Mouse (Mus musculus) lung, embryonic 15.5 days (tissue): ENCODE data around the gene Nhej1. TPM values are rescaled to one million over a fixed set of nuclear protein-coding genes. Genes with fewer than 3 reads are reported as not detected.

ENCODE experiments used
- ATAC-seq: fragments of 200-750 bp; cut with Nextera tagmentation; 2 replicates; pipeline ENCODE4 v1.8.0; 2017; ENCODE audit warnings: moderate number of reproducible peaks, borderline replicate concordance; ENCODE audit not compliant: low FRiP score, low TSS enrichment; ENCODE audit errors: extremely low read depth
- H3K27ac ChIP-seq: fragments of 300-500 bp; sonication (generic); 2 replicates; pipeline ENCODE4 v1.5.1; 2015; ENCODE audit warnings: moderate library complexity, mild to moderate bottlenecking, inconsistent platforms
- H3K27me3 ChIP-seq: fragments of 300-500 bp; sonication (generic); 2 replicates; pipeline ENCODE4 v1.6.1; 2015; ENCODE audit warnings: inconsistent platforms
- H3K36me3 ChIP-seq: fragments of 300-500 bp; sonication (generic); 2 replicates; pipeline ENCODE4 v1.6.1; 2015; ENCODE audit warnings: inconsistent platforms
- H3K4me1 ChIP-seq: fragments of 300-500 bp; sonication (generic); 2 replicates; pipeline ENCODE4 v1.6.1; 2015; ENCODE audit warnings: inconsistent platforms
- H3K4me2 ChIP-seq: fragments of 300-500 bp; sonication (generic); 2 replicates; pipeline ENCODE4 v1.6.1; 2015; ENCODE audit warnings: inconsistent platforms, mild to moderate bottlenecking, moderate library complexity
- H3K4me3 ChIP-seq: fragments of 300-500 bp; sonication (generic); 2 replicates; pipeline ENCODE4 v1.5.1; 2015; ENCODE audit warnings: mild to moderate bottlenecking, inconsistent platforms
- H3K9ac ChIP-seq: fragments of 300-500 bp; sonication (generic); 2 replicates; pipeline ENCODE4 v1.6.1; 2015; ENCODE audit warnings: inconsistent platforms
- H3K9me3 ChIP-seq: fragments of 300-500 bp; sonication (generic); 2 replicates; pipeline ENCODE4 v1.6.1; 2016; ENCODE audit warnings: inconsistent platforms
- WGBS: fragments of 180-500 bp; shearing (Covaris S2); methylation state at CpG from one replicate; pipeline ENCODE4 v1.1.7; 2015; 5-methylcytosine and 5-hydroxymethylcytosine counted together
- polyA plus RNA-seq: library from polyadenylated mRNA; unstranded; fragments of >200 nt; fragmentation: Nextera tagmentation; extraction: Ambion mirVana; gene quantifications from 2 replicates; pipeline ENCODE4 v1.2.1, GENCODE M21; 2015

The Nhej1 gene
- polyA plus RNA-seq, 1 experiment from 2014 or later = 10.4 TPM

DNA sequence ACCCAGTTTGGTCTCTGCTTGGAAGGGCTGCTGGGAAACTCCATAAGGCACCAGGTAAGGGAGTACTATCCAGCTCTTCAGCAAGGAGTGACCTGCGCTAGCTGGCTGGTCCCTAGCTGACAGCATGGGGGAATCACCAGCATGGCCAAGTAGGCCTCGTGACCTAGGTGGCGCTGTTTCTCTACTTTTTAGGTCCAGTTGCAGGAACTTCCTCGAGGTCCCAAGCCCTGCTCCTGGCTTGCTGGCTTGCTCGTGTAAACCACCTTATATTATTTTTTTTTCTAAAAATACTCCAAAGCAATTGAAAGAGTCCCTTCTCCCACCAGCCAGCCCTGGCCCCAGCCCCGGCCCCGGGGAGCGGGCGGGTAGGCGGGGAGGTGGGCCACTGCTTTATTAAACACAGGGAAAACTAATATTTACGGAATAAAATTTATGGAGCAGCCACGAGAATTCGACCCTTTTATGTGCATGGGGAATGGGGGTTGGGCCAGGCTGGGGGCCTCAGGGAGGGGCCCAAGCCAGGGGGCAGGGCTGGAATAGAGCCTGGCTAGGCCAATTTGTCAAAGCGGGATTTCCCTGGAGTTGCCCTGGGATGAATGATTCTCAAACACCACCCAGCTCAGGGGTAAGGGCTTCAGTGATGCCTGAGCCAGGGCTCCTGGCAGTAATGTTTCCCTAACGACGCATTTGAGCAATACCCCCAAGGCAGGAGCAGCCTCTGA, 160.3 kb downstream of the Nhej1 start:
- peak; percentile 69; the same call in 1 of the 2 replicates for ATAC-seq
- Histone ChIP-seq H3K4me3 (peak overlapping the region; percentile 5; the same call in 1 of the 2 replicates), H3K27ac (no peak overlapping the region), H3K27me3 (peaks cover 8% of the 10 kb centered on the region; the same call in 1 of the 2 replicates), H3K4me1 (peaks cover 6% of the 10 kb centered on the region; the same call in 1 of the 2 replicates), H3K36me3 (no peaks in the 10 kb centered on the region), H3K4me2 (peak overlapping the region; percentile 46), H3K9ac (peak overlapping the region; percentile 15; the same call in 1 of the 2 replicates), H3K9me3 (no peaks in the 10 kb centered on the region)
- 6% methylated on average over 16 of the region's 16 CpGs for WGBS

DNA sequence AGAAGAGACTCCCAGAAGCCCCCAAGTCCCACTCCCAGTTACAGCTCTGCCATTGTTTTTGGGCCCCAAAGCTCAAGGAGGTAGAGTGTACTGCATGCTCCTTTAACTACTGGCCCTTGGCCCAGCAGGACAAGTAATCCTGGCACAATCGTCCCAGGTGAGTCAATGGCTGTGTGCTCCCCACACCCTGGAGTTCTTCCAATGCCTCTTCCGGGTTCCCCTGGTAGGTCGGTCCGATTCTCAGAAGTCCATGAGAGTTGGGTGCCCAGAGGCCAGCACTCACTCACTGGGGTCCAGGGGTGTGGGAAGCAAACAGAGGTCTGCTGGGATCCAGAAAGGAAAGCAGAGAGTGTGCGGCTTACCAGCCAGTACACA, 162.2 kb downstream of the Nhej1 start:
- no peak for ATAC-seq
- H3K4me2 ChIP-seq = no peak overlapping the region
- WGBS = 75% methylated on average over 5 of the region's 5 CpGs
- H3K4me1 ChIP-seq = peaks cover 6% of the 10 kb centered on the region; the same call in 1 of the 2 replicates
- H3K27me3 ChIP-seq = peaks cover 14% of the 10 kb centered on the region; the same call in 1 of the 2 replicates
- no peak overlapping the region for H3K4me3 ChIP-seq
- H3K36me3 ChIP-seq = no peaks in the 10 kb centered on the region
- H3K9me3 ChIP-seq = no peaks in the 10 kb centered on the region
- H3K9ac ChIP-seq = no peak overlapping the region
- H3K27ac ChIP-seq = no peak overlapping the region

DNA sequence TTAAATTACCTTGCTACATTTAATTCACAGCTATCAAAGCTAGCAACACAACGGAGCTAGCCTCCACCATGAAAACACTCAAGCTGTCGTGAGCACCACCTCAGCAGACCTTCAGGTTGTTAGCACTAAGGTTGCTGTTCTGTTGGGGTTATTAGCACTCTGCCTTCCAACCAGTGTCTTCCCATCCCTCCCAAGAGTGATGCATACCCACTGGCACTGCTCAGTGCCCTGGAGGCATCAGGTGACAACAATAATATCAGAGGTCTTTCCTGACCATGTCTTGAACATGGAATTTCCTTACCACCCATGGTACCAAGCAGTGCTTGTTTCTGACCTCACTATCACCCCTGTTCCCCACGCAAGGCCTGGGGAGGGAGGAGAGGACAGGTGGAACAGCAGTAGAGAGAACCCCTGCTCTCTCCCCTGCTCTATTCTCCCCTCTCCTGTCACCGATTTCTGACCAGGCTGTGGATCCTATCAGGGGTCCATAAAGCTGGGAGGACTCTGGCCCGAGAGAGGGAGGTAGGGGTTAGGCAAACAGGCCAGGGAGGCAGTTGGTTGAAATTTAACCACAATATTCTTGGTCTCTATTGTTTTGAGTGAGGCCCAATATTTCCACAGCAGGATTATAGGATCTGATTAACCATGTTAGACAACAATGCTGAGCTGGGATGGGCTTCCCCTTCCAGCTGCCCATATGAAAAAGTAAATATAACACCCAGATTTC, 162.7 kb downstream of the Nhej1 start:
- Histone ChIP-seq H3K4me2 (no peak overlapping the region), H3K27me3 (peaks cover 14% of the 10 kb centered on the region; the same call in 1 of the 2 replicates), H3K9me3 (no peaks in the 10 kb centered on the region), H3K4me1 (peaks cover 6% of the 10 kb centered on the region; the same call in 1 of the 2 replicates), H3K4me3 (no peak overlapping the region), H3K9ac (no peak overlapping the region), H3K27ac (no peak overlapping the region), H3K36me3 (no peaks in the 10 kb centered on the region)
- WGBS = 55% methylated on average over 5 of the region's 5 CpGs
- no peak for ATAC-seq

GRCm38 (mm10) chr1:74961722-74962121, 163.3 kb downstream of the Nhej1 start:
- Histone ChIP-seq H3K27ac (no peak overlapping the region), H3K4me2 (no peak overlapping the region), H3K27me3 (peaks cover 14% of the 10 kb centered on the region; the same call in 1 of the 2 replicates), H3K4me3 (no peak overlapping the region), H3K9me3 (no peaks in the 10 kb centered on the region), H3K4me1 (peaks cover 6% of the 10 kb centered on the region; the same call in 1 of the 2 replicates), H3K36me3 (no peaks in the 10 kb centered on the region), H3K9ac (no peak overlapping the region)
- no peak for ATAC-seq
- WGBS = 83% methylated on average over 7 of the region's 7 CpGs

- 69% methylated on average over 7 of the region's 7 CpGs for WGBS
- ATAC-seq = no peak
- Histone ChIP-seq H3K36me3 (no peaks in the 10 kb centered on the region), H3K4me2 (no peak overlapping the region), H3K4me1 (peaks cover 5% of the 10 kb centered on the region; the same call in 1 of the 2 replicates), H3K9me3 (no peaks in the 10 kb centered on the region), H3K27ac (no peak overlapping the region), H3K9ac (no peak overlapping the region), H3K27me3 (peaks cover 23% of the 10 kb centered on the region), H3K4me3 (no peak overlapping the region)
Measured at GRCm38 (mm10) chr1:74960059-74960458, 164.9 kb downstream of the Nhej1 start.

DNA sequence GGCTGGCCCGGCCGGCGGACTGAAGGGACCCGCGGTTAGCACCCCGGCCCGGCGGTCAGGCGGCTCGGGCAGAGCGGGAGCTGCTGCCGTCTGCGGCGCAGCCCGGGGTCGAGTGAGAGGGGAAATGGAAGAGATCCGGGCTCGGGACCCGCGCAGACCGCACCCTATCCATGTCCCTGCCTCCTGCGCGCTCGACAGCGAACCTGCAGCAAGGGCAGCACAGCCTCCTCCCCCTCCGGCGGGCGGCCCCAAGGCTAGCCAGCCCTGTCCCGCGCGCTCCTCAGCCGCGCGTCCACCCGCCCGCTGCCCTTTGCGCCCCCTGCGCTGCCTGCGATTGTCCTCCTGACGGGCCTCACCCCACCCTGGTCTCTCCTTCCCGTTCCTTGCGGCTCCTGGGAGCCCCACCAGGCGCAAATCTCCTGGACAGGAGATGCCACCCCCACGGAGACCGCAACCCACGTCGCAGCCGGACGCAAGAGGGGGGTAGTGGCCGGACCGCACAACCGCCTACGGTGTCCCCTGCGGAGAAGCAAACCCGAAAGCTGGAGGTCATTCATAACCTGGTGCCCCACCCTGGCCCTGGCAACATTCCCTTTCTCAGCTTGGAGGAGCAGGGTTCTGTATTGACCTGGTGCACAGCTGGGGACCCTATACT, 173.3 kb downstream of the Nhej1 start, which contains the start of gene Ihh:
Gene Ihh (minus strand): TSS at position 117 of the 655 bp plus-strand sequence.
- no peak within 1 kb of the TSS for H3K27ac ChIP-seq
- H3K4me3 ChIP-seq = peak within 1 kb of the TSS; percentile 37
- WGBS = 1% methylated on average over 49 of the region's 55 CpGs
- peak within 1 kb of the TSS; percentile 10; the same call in 1 of the 2 replicates for H3K9ac ChIP-seq
- H3K27me3 ChIP-seq = peaks cover 90% of the 10 kb centered on the region
- peak; percentile 24; the same call in 1 of the 2 replicates for ATAC-seq
- no peaks in the 10 kb centered on the region for H3K36me3 ChIP-seq
- H3K9me3 ChIP-seq = no peaks in the 10 kb centered on the region
- H3K4me1 ChIP-seq = peaks cover 38% of the 10 kb centered on the region
- H3K4me2 ChIP-seq = peak within 1 kb of the TSS; percentile 75

GRCm38 (mm10) chr1:74950576-74951490, 174.2 kb downstream of the Nhej1 start:
- ATAC-seq = 0 out of 2 replicates have a peak, but pooled peaks have one; percentile 16
- H3K27ac ChIP-seq = no peak overlapping the region
- peak overlapping the region; percentile 75 for H3K4me2 ChIP-seq
- peaks cover 94% of the 10 kb centered on the region for H3K27me3 ChIP-seq
- H3K9me3 ChIP-seq = no peaks in the 10 kb centered on the region
- no peaks in the 10 kb centered on the region for H3K36me3 ChIP-seq
- 2% methylated on average over 82 of the region's 84 CpGs for WGBS
- H3K4me3 ChIP-seq = peak overlapping the region; percentile 37
- H3K4me1 ChIP-seq = peaks cover 38% of the 10 kb centered on the region
- H3K9ac ChIP-seq = 0 out of 2 replicates have a peak overlapping the region, but pooled peaks have one; percentile 10

DNA sequence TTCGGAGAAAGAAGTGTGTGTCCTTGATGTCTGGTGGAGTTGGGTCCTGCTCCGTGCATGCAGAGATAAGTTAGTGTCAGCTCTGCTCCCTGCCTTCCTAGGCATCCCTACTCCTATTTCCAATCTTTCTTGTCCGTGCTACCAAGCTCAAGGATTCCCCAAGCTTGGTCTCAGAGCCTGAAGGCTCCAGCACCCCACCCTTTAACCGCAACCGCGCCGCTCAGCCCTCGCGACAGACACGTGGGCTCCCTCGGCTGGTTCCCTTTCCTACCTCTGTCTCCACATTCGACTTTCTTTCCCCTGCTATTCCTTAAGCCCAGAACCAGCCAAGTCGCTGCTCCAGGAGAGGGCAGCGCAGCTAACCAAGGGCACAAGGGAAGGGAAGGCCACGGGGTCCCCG, 174.9 kb downstream of the Nhej1 start:
- H3K4me2 ChIP-seq = no peak overlapping the region; the same call in 1 of the 2 replicates
- H3K9me3 ChIP-seq = no peaks in the 10 kb centered on the region
- peaks cover 38% of the 10 kb centered on the region for H3K4me1 ChIP-seq
- H3K27me3 ChIP-seq = peaks cover 89% of the 10 kb centered on the region
- WGBS = 1% methylated on average over 16 of the region's 16 CpGs
- H3K9ac ChIP-seq = no peak overlapping the region
- H3K27ac ChIP-seq = no peak overlapping the region
- no peaks in the 10 kb centered on the region for H3K36me3 ChIP-seq
- no peak overlapping the region; the same call in 1 of the 2 replicates for H3K4me3 ChIP-seq
- no peak for ATAC-seq

- peak overlapping the region; percentile 2; the same call in 1 of the 2 replicates for H3K4me3 ChIP-seq
- H3K4me2 ChIP-seq = peak overlapping the region; percentile 23; the same call in 1 of the 2 replicates
- 3% methylated on average over 24 of the region's 24 CpGs for WGBS
- H3K9ac ChIP-seq = no peak overlapping the region
- H3K27me3 ChIP-seq = peaks cover 87% of the 10 kb centered on the region
- no peaks in the 10 kb centered on the region for H3K9me3 ChIP-seq
- H3K27ac ChIP-seq = no peak overlapping the region
- no peaks in the 10 kb centered on the region for H3K36me3 ChIP-seq
- peaks cover 38% of the 10 kb centered on the region for H3K4me1 ChIP-seq
- ATAC-seq = no peak
Measured at GRCm38 (mm10) chr1:74949666-74950050, 175.3 kb downstream of the Nhej1 start.

GRCm38 (mm10) chr1:74948784-74949665, 176.0 kb downstream of the Nhej1 start:
- Histone ChIP-seq H3K9ac (no peak overlapping the region), H3K27me3 (peaks cover 83% of the 10 kb centered on the region), H3K36me3 (no peaks in the 10 kb centered on the region), H3K4me1 (peaks cover 38% of the 10 kb centered on the region), H3K4me3 (peak overlapping the region; percentile 34; the same call in 1 of the 2 replicates), H3K9me3 (no peaks in the 10 kb centered on the region), H3K4me2 (peak overlapping the region; percentile 57), H3K27ac (no peak overlapping the region)
- no peak for ATAC-seq
- WGBS = 3% methylated on average over 20 of the region's 20 CpGs
